Mouse (Mus musculus) bone marrow, adult 2 months (tissue): Measurements from ENCODE around the gene Rpgrip1l. TPM values are rescaled to one million over a fixed set of nuclear protein-coding genes. Genes with fewer than 3 reads are reported as not detected.

ENCODE experiments used
- H3K27ac ChIP-seq: fragments of 200-500 bp; 2 replicates; pipeline ENCODE4 v1.5.1; 2012; ENCODE audit warnings: low read depth, mild to moderate bottlenecking, control low read depth, inconsistent platforms, low read length; ENCODE audit not compliant: control insufficient read depth, poor library complexity, insufficient read depth
- H3K4me1 ChIP-seq: fragments of 200-500 bp; 2 replicates; pipeline ENCODE4 v1.6.1; 2011; ENCODE audit warnings: low read length; ENCODE audit not compliant: control insufficient read depth, insufficient read depth
- H3K4me3 ChIP-seq: fragments of 200-500 bp; replicated peaks from 2 replicates; pipeline ENCODE3; 2011; ENCODE audit warnings: mild to moderate bottlenecking, low read depth, low read length, control low read depth; ENCODE audit not compliant: control insufficient read depth
- CTCF ChIP-seq: fragments of 200-500 bp; IDR thresholded peaks from 2 replicates; pipeline ENCODE4 v1.5.1; 2011; ENCODE audit warnings: low read length, control low read depth; ENCODE audit not compliant: control insufficient read depth, insufficient read depth
- POLR2A ChIP-seq: fragments of 200-500 bp; IDR thresholded peaks from 2 replicates; pipeline ENCODE4 v1.6.1; 2011; ENCODE audit warnings: low read depth, mild to moderate bottlenecking, control low read depth, low read length, borderline replicate concordance; ENCODE audit not compliant: control insufficient read depth
- WGBS: fragments of 180-500 bp; shearing (Covaris S2); methylation state at CpG from one replicate; pipeline ENCODE4 v1.1.7; 2018; 5-methylcytosine and 5-hydroxymethylcytosine counted together
- polyA plus RNA-seq: library from polyadenylated mRNA; stranded (reverse); fragments of >200 nt; gene quantifications from 2 replicates; pipeline ENCODE4 v1.2.4, GENCODE M21; 2011; ENCODE audit warnings: low replicate concordance; ENCODE audit not compliant: missing spikeins, insufficient read depth, insufficient read length

Gene Rpgrip1l
- polyA plus RNA-seq, 1 experiment, result 1.1 TPM

DNA sequence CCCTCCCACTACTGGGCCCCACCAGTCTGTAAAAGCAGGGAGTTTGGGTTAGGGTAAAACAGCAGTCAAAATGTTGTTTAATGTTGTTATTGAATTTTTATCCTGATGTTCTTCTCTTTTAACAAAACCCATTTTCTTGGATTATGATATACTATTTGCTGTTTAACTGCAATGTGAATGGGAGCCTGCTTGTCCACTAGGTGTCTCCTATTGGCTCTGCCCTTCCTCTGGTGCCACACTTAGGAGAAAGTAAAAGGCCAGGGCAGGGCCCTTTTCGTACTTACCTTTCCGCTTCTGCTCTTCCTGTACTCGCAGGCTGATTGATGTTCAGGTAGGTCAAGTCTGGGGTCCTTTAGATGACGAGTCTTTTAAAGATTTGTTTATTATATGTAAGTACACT is 40.8 kb upstream of the Rpgrip1l start:
- TF ChIP-seq POLR2A, result no peak
- no peak for TF ChIP-seq CTCF
- H3K4me1 ChIP-seq, result peaks cover 2% of the 10 kb centered on the region
- WGBS, result 86% methylated on average over 4 of the region's 4 CpGs
- no peak overlapping the region for H3K27ac ChIP-seq
- H3K4me3 ChIP-seq, result no peak overlapping the region

DNA sequence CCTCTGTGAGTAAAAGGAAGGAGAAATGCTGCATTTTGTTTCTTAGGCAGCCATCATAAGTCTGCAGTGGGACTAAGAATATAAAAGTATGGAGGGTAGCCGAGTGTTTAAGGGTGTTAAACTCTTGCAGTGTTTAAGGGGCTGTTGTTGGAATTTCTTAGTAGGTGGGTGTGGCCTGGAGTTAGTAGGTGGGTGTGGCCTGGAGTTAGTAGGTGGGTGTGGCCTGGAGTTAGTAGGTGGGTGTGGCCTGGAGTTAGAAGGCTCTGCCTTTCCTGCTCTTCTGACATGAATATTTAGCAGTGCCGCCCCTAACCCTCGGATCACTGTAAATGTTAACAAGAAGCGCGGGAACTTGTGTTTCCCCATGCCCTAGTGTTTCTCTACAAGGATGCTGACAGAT is 40.0 kb upstream of the Rpgrip1l start:
- WGBS, result 80% methylated on average over 5 of the region's 5 CpGs
- H3K4me3 ChIP-seq, result no peak overlapping the region
- TF ChIP-seq POLR2A (no peak), CTCF (no peak)
- H3K27ac ChIP-seq, result no peak overlapping the region
- H3K4me1 ChIP-seq, result peaks cover 1% of the 10 kb centered on the region

GRCm38 (mm10) chr8:91352598-91352997 is 39.5 kb upstream of the Rpgrip1l start:
- WGBS, result 63% methylated on average over 3 of the region's 3 CpGs
- H3K4me3 ChIP-seq, result no peak overlapping the region
- no peaks in the 10 kb centered on the region; the same call in none of the 2 replicates for H3K4me1 ChIP-seq
- TF ChIP-seq CTCF, result no peak
- no peak for TF ChIP-seq POLR2A
- H3K27ac ChIP-seq, result no peak overlapping the region

- TF ChIP-seq CTCF, result no peak
- no peak for TF ChIP-seq POLR2A
- Histone ChIP-seq H3K4me3 (no peak overlapping the region), H3K27ac (no peak overlapping the region), H3K4me1 (no peaks in the 10 kb centered on the region; the same call in none of the 2 replicates)
- 81% methylated on average over 7 of the region's 7 CpGs for WGBS
Measured at GRCm38 (mm10) chr8:91350628-91351027, 37.6 kb upstream of the Rpgrip1l start.

DNA sequence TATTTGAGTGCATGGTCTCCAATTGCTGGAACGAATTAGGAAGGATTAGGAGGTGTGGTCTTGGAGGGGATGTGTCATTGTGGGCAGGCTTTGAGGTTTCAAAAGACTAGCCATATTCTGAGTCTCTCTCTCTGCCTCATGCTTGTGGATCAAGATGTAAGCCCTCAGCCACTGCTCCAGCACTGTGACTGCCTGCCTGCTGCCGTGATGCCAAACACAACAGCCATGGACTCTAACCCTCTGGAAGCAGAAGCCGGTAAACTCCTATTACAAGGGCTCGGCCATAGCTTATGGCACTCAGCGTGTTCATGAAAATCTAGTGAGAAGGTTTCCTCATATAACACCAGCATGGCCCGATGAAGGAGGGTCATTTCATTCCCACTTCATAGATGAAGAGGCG is 36.8 kb upstream of the Rpgrip1l start:
- TF ChIP-seq POLR2A (no peak), CTCF (no peak)
- Histone ChIP-seq H3K4me1 (peaks cover 2% of the 10 kb centered on the region), H3K4me3 (no peak overlapping the region), H3K27ac (no peak overlapping the region)
- 88% methylated on average over 7 of the region's 7 CpGs for WGBS

DNA sequence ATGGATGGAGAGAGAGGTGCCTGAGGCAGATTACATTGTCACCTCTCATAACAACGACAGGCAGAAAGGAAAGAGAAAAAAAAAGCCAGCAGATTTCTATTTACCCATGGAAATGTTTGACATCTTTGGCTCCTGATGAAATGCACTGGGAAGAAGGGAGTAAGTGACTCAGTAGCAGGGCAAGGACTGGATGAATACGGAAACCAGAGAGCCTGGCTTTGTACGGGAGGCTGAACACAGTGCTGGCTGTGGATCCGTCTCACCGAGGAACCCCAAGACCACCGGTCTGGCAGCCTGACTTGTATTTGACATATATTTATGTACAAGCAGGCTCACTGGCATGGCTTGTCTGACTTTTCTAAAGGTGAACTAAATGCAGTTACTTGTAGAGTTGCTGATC is 34.5 kb upstream of the Rpgrip1l start:
- TF ChIP-seq POLR2A (no peak), CTCF (no peak)
- peaks cover 2% of the 10 kb centered on the region for H3K4me1 ChIP-seq
- no peak overlapping the region for H3K4me3 ChIP-seq
- WGBS, result 82% methylated on average over 6 of the region's 6 CpGs
- H3K27ac ChIP-seq, result no peak overlapping the region

DNA sequence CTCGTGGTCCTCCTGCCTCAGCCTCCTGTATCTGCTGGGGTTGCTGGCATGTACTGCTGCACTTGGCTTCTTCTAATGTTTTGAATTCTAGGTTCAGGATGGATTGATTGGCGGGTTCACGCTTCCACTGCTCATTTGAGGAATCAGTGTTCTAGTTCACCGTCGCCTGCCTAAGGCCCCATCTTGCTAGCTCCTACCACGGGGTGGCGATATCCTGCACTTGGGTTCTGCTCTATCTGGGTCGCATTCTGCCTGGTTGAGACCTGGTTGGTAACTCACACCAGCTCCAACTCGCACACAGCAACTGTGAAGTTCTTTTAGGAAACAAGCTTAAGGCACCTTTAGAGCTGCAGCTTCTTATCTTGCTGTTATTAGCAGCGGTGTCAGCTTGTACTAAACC is 34.1 kb upstream of the Rpgrip1l start:
- 79% methylated on average over 10 of the region's 10 CpGs for WGBS
- H3K4me1 ChIP-seq, result peaks cover 2% of the 10 kb centered on the region
- H3K27ac ChIP-seq, result no peak overlapping the region
- TF ChIP-seq POLR2A (no peak), CTCF (no peak)
- no peak overlapping the region for H3K4me3 ChIP-seq

GRCm38 (mm10) chr8:91344659-91345058 is 31.6 kb upstream of the Rpgrip1l start:
- H3K4me3 ChIP-seq, result peak overlapping the region; percentile 5
- peaks cover 2% of the 10 kb centered on the region; the same call in 1 of the 2 replicates for H3K4me1 ChIP-seq
- no peak overlapping the region for H3K27ac ChIP-seq
- WGBS, result 28% methylated on average over 11 of the region's 11 CpGs
- TF ChIP-seq CTCF, result no peak
- no peak for TF ChIP-seq POLR2A

GRCm38 (mm10) chr8:91342798-91343197 is 29.7 kb upstream of the Rpgrip1l start:
- no peak for TF ChIP-seq POLR2A
- no peak for TF ChIP-seq CTCF
- Histone ChIP-seq H3K4me1 (peaks cover 2% of the 10 kb centered on the region; the same call in 1 of the 2 replicates), H3K27ac (no peak overlapping the region), H3K4me3 (no peak overlapping the region)
- WGBS, result 53% methylated on average over 5 of the region's 5 CpGs

- 87% methylated on average over 5 of the region's 5 CpGs for WGBS
- no peak for TF ChIP-seq POLR2A
- no peak for TF ChIP-seq CTCF
- Histone ChIP-seq H3K27ac (no peak overlapping the region), H3K4me1 (peaks cover 2% of the 10 kb centered on the region; the same call in 1 of the 2 replicates), H3K4me3 (no peak overlapping the region)
Measured at GRCm38 (mm10) chr8:91342196-91342595, 29.1 kb upstream of the Rpgrip1l start.
